Mouse (Mus musculus): Measurements from ENCODE around the gene Pou3f3. TPM values are rescaled to one million over a fixed set of nuclear protein-coding genes. Genes with fewer than 3 reads are reported as not detected.
A peak's percentile ranks its signal among the peaks of the same experiment; 100 is the strongest.

The Pou3f3 gene
- polyA plus RNA-seq, 1 experiment from 2014 or later = 0.02 TPM

- peaks cover 7% of the 10 kb centered on the region; the same call in 1 of the 2 replicates for H3K4me1 ChIP-seq
- H3K36me3 ChIP-seq = no peaks in the 10 kb centered on the region
- no peak overlapping the region for H3K9ac ChIP-seq
- no peak for ATAC-seq
- no peaks in the 10 kb centered on the region for H3K9me3 ChIP-seq (replicated peaks)
- H3K27ac ChIP-seq = no peak overlapping the region
- peaks cover 97% of the 10 kb centered on the region for H3K27me3 ChIP-seq (replicated peaks)
- peak overlapping the region; percentile 48 for H3K4me3 ChIP-seq
- peak overlapping the region; percentile 62 for H3K4me2 ChIP-seq
- WGBS (ENCODE audit: insufficient replicate concordance) = 1% methylated on average over 32 of the region's 58 CpGs
Observed at GRCm38 (mm10) chr1:42697321-42697755, 1.8 kb downstream of the Pou3f3 start.

GRCm38 (mm10) chr1:42697756-42698583 lies 2.4 kb downstream of the Pou3f3 start:
- no peak for ATAC-seq
- WGBS (ENCODE audit: insufficient replicate concordance) = 3% methylated on average over 76 of the region's 80 CpGs
- H3K36me3 ChIP-seq = no peaks in the 10 kb centered on the region

DNA sequence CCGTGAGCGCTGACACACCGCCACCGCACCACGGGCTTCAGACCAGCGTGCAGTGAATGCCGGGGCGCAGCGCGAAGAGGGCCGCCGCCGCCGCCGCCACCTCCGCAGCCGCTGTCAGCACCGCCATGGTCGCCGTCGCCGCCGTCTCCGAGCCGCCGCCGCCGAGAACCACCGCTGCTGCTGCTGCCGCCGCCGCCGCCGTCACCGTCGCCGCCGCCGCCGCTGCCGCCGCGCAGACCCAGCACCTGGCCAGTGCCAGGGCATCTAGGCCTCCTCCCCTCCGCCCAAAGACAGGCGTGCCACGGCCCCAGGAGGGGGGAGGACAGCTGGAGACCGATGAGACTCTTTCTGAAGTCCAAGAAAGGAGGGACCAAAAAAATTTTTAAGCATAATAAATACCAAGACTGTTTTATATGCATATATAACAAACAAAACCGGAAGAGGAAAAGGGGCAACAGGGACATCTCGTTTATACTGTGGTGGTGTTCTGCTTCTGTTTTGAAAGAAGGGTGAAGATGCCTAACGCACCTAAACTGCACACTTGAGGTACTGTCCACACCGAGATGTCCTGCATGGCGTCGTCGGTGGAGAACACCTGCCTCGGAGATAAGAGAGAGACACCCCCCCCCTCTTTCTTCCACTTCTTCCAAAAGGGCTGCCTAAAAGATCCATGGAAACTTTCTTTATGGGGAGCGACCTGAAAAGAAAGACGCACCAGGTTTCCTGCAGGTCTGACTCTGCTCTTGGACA lies 3.2 kb downstream of the Pou3f3 start:
- under 1% methylated on average over 49 of the region's 57 CpGs for WGBS (ENCODE audit: insufficient replicate concordance)
- H3K9ac ChIP-seq = no peak overlapping the region
- no peaks in the 10 kb centered on the region for H3K36me3 ChIP-seq
- no peak for ATAC-seq
- H3K4me3 ChIP-seq = peak overlapping the region; percentile 15
- H3K27me3 ChIP-seq (replicated peaks) = peaks cover 94% of the 10 kb centered on the region
- H3K9me3 ChIP-seq (replicated peaks) = no peaks in the 10 kb centered on the region
- peak overlapping the region; percentile 20 for H3K4me2 ChIP-seq
- no peak overlapping the region for H3K27ac ChIP-seq
- H3K4me1 ChIP-seq = peaks cover 7% of the 10 kb centered on the region; the same call in 1 of the 2 replicates

More at GRCm38 (mm10) chr1:42697756-42698583, 2.4 kb downstream of the Pou3f3 start:
- peaks cover 94% of the 10 kb centered on the region for H3K27me3 ChIP-seq (replicated peaks)
- H3K27ac ChIP-seq = no peak overlapping the region
- peak overlapping the region; percentile 48 for H3K4me3 ChIP-seq
- peak overlapping the region; percentile 62 for H3K4me2 ChIP-seq
- H3K9ac ChIP-seq = no peak overlapping the region
- H3K9me3 ChIP-seq (replicated peaks) = no peaks in the 10 kb centered on the region
- H3K4me1 ChIP-seq = peaks cover 7% of the 10 kb centered on the region; the same call in 1 of the 2 replicates

GRCm38 (mm10) chr1:42699471-42699871 lies 3.9 kb downstream of the Pou3f3 start:
- Histone ChIP-seq H3K4me2 (no peak overlapping the region), H3K27me3 (replicated peaks) (peaks cover 94% of the 10 kb centered on the region), H3K27ac (no peak overlapping the region), H3K4me1 (peaks cover 7% of the 10 kb centered on the region; the same call in 1 of the 2 replicates), H3K4me3 (no peak overlapping the region), H3K9me3 (replicated peaks) (no peaks in the 10 kb centered on the region), H3K9ac (no peak overlapping the region), H3K36me3 (no peaks in the 10 kb centered on the region)
- 2% methylated on average over 19 of the region's 19 CpGs for WGBS (ENCODE audit: insufficient replicate concordance)
- ATAC-seq = no peak

- H3K36me3 ChIP-seq = no peaks in the 10 kb centered on the region
- H3K9ac ChIP-seq = no peak overlapping the region
- no peak for ATAC-seq
Observed at GRCm38 (mm10) chr1:42700171-42700570, 4.6 kb downstream of the Pou3f3 start.

DNA sequence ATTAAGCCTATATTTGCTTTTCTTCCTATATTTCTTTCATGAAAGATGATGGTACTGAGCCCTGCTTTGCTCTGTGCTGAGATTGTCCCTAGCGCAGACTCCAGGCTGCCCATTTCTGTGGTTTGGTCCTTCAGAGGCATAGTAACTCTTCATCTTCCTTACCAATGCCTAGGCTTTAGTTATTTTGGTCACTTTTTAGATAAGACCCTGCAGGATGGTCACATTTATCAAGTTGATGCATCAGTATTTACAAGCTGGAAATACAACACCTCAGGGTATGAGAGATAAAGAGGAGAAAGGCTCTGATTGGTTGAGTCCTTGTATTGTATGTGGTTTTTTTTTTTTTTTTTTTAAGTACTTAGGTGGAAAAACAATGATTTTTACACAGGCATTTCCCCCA lies 5.2 kb downstream of the Pou3f3 start:
- 8% methylated on average over 1 of the region's 1 CpGs for WGBS (ENCODE audit: insufficient replicate concordance)
- Histone ChIP-seq H3K36me3 (no peaks in the 10 kb centered on the region), H3K4me1 (peaks cover 7% of the 10 kb centered on the region; the same call in 1 of the 2 replicates), H3K27me3 (replicated peaks) (peaks cover 94% of the 10 kb centered on the region), H3K9ac (no peak overlapping the region), H3K4me3 (no peak overlapping the region), H3K27ac (no peak overlapping the region), H3K4me2 (no peak overlapping the region), H3K9me3 (replicated peaks) (no peaks in the 10 kb centered on the region)
- no peak for ATAC-seq

More at GRCm38 (mm10) chr1:42700171-42700570, 4.6 kb downstream of the Pou3f3 start:
- H3K27me3 ChIP-seq (replicated peaks) = peaks cover 94% of the 10 kb centered on the region
- WGBS (ENCODE audit: insufficient replicate concordance) = 18% methylated on average over 3 of the region's 3 CpGs
- H3K4me1 ChIP-seq = peaks cover 7% of the 10 kb centered on the region; the same call in 1 of the 2 replicates
- H3K27ac ChIP-seq = no peak overlapping the region
- no peak overlapping the region for H3K4me2 ChIP-seq
- H3K4me3 ChIP-seq = no peak overlapping the region
- H3K9me3 ChIP-seq (replicated peaks) = no peaks in the 10 kb centered on the region

DNA sequence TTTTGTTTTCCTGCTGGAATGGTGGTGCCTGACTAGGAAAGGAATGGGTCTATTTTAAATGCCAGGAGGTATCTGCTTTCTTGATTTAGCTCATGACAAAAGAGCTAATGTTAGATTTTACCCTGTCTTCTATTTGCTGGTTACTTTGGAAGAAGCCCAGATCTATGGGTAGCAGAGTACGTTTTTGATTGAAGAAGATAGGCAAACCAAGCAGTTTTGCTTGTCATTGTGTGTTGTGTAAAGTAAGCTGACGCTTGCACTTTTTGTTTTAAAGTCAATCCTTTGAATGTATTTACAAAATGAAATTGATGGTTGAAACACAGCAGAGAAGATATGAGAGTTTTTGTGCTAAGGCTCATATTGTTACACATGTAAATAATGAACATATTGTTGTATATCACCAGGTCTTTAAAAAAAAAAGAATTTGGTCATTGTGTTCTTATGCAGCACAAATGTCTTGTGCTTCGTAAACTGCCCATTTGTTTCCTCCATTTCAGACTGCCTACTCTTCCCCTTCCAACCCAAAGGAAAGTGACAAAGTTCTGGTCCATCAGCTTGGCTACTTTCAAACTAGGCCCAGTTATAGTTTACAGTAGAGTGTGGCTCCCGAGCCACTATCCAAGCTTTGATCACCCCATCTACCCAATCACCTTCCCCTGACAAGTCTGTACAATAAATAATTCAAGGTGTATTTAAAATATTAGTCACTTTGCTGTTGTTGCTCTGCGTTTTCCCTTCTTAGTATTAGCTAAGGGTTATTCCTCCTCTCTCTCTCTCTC lies 6.5 kb downstream of the Pou3f3 start:
- Histone ChIP-seq H3K36me3 (no peaks in the 10 kb centered on the region), H3K4me1 (peaks cover 7% of the 10 kb centered on the region; the same call in 1 of the 2 replicates), H3K27me3 (replicated peaks) (peaks cover 93% of the 10 kb centered on the region), H3K9ac (no peak overlapping the region), H3K4me3 (no peak overlapping the region), H3K9me3 (replicated peaks) (no peaks in the 10 kb centered on the region), H3K27ac (no peak overlapping the region), H3K4me2 (no peak overlapping the region)
- WGBS (ENCODE audit: insufficient replicate concordance) = 11% methylated on average over 5 of the region's 5 CpGs
- no peak for ATAC-seq

DNA sequence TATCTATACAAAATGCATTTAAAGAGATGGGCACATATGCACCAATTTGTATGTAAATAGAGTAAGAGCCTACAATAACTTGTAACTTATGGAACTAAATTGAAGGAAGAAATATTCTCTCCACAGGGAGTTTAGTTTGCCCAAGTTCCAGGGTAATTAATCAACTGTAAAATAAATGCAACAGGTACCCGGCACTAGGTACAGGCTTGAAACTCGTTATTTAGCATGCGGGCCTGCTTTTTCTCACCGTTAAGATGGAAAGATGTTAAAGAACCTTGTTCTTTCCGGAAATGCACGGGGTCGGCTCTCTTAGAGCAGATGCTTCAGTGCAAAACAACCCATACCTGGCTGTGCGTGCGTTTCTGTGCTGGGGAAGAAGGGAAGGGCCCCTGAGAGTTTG lies 7.4 kb downstream of the Pou3f3 start:
- H3K9ac ChIP-seq = no peak overlapping the region
- H3K9me3 ChIP-seq (replicated peaks) = no peaks in the 10 kb centered on the region
- H3K27ac ChIP-seq = no peak overlapping the region
- H3K36me3 ChIP-seq = no peaks in the 10 kb centered on the region
- H3K4me3 ChIP-seq = no peak overlapping the region
- H3K4me2 ChIP-seq = no peak overlapping the region
- peaks cover 93% of the 10 kb centered on the region for H3K27me3 ChIP-seq (replicated peaks)
- ATAC-seq = no peak
- H3K4me1 ChIP-seq = no peaks in the 10 kb centered on the region
- WGBS (ENCODE audit: insufficient replicate concordance) = 7% methylated on average over 9 of the region's 9 CpGs

GRCm38 (mm10) chr1:42703424-42703823 lies 7.9 kb downstream of the Pou3f3 start:
- no peaks in the 10 kb centered on the region for H3K4me1 ChIP-seq
- H3K4me3 ChIP-seq = no peak overlapping the region
- H3K9ac ChIP-seq = no peak overlapping the region
- no peak for ATAC-seq
- H3K27ac ChIP-seq = no peak overlapping the region
- peaks cover 93% of the 10 kb centered on the region for H3K27me3 ChIP-seq (replicated peaks)
- H3K9me3 ChIP-seq (replicated peaks) = no peaks in the 10 kb centered on the region
- H3K4me2 ChIP-seq = no peak overlapping the region
- H3K36me3 ChIP-seq = no peaks in the 10 kb centered on the region
- 11% methylated on average over 7 of the region's 7 CpGs for WGBS (ENCODE audit: insufficient replicate concordance)

DNA sequence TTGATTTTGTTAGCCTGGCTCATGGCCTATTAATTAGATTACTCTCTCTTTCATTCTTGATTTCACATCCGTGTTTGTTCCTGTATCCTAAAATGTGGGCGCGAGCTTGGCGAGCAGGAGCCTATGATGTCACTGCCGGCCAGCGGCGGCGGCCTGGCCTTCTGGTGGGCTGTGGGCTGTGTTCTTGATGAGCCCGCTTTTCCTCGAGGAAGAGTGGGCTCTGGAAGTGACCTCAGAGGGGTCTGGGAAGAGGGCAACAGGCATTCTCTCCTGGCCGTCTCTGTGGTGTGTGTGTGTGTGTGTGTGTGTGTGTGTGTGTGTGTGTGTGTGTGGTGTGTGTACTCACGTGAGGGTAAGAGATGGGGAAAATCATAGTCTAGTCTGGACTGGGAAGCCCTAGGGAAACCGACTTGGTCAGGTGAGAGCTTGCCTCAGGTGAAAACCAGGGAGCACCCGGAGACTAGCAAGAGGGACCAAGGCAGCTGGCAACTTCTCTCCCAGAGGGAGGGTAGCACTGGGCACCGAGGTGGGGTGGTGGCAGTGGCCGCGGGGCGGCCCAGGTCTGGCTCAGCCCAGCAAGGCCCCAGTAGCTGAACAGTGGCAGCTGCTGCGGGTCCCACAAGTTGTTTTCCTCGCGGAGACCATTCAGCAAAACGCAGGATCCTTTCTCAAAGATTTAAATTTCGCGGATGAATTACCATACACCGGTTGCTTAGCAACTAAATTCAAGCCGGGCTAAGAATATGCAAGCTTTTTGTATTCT lies 8.5 kb downstream of the Pou3f3 start:
- no peaks in the 10 kb centered on the region for H3K36me3 ChIP-seq
- H3K9ac ChIP-seq = no peak overlapping the region
- no peak overlapping the region for H3K4me3 ChIP-seq
- no peak overlapping the region for H3K4me2 ChIP-seq
- peaks cover 93% of the 10 kb centered on the region for H3K27me3 ChIP-seq (replicated peaks)
- H3K9me3 ChIP-seq (replicated peaks) = no peaks in the 10 kb centered on the region
- no peak overlapping the region for H3K27ac ChIP-seq
- ATAC-seq = no peak
- H3K4me1 ChIP-seq = no peaks in the 10 kb centered on the region
- 6% methylated on average over 26 of the region's 26 CpGs for WGBS (ENCODE audit: insufficient replicate concordance)

All from liver, embryonic 12.5 days (tissue).